Comparison of ENCODE assay signal across 9 mouse cellular contexts in the genomic region with DNA sequence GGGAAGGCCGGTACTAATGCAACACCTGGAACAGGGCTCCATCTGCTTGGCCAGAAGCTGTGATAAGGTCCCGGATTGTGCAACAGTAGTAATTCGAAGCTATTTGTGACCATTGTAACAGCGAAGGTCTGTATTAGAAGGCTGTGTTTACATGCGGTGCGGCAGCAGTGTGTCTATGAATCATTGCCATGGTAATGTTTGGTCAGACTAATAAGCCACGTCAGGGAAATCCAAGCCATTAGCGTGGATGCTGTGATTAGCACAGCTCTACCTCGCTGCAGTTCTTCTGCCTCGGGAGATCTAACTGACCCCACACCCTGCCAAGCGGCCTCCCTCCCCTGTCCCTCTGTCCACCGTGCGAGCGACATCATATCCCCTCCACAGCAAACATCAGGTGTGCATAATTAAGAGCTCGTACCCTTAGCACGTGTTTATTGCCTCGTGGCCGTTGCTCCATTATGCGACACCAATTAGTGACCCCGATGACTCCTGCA. TPM values are rescaled to one million over a fixed set of nuclear protein-coding genes. Genes with fewer than 3 reads are reported as not detected.
DNase-seq lines count a peak whose midpoint lies in the region; ATAC-seq lines count a peak whose summit lies in the region.
"Had no signal": no experiment of that assay in that cellular context is flagged by ENCODE, and none has a peak within 500 bp of the region (broad histone marks: within the 10 kb centered on the region; RNA-seq: fewer than 3 reads in every experiment).

No protein-coding gene starts in this region.

- no peaks in the 10 kb centered on the region for H3K36me3 ChIP-seq in kidney, embryonic 15.5 days
- H3K36me3 ChIP-seq in hindbrain, embryonic 15.5 days = no peaks in the 10 kb centered on the region
- no peaks in the 10 kb centered on the region for H3K36me3 ChIP-seq in neural tube, embryonic 14.5 days (ENCODE audit: control insufficient read depth, insufficient read depth, low read length)

- H3K4me2 ChIP-seq in kidney, embryonic 15.5 days = 0 out of 2 replicates have a peak overlapping the region, but pooled peaks have one; percentile 4
- no peak overlapping the region for H3K4me2 ChIP-seq in hindbrain, embryonic 15.5 days
- no peak overlapping the region for H3K4me2 ChIP-seq in neural tube, embryonic 14.5 days (ENCODE audit: low read depth, low read length)

- no peak for DNase-seq in kidney, adult 8-10 months
- DNase-seq in brain, adult 2 months (ENCODE audit: low read depth, low spot score) = peak; percentile 43
- no peak for DNase-seq in embryo, embryonic 9.5 days (ENCODE audit: extremely low spot score)
- DNase-seq in spleen, postnatal 10 days (ENCODE audit: low spot score in 2 of 2) = no peak
- DNase-seq in urinary bladder, postnatal 25 days (ENCODE audit: low spot score) = no peak

- no peak overlapping the region for H3K27ac ChIP-seq in kidney, embryonic 15.5 days
- H3K27ac ChIP-seq in hindbrain, embryonic 15.5 days (replicated peaks) = peak overlapping the region; percentile 25; the same call in 1 of the 2 replicates
- H3K27ac ChIP-seq in neural tube, embryonic 14.5 days (ENCODE audit: low read depth, low read length) = no peak overlapping the region
- H3K27ac ChIP-seq: macrophage had no signal

- H3K4me3 ChIP-seq in kidney, embryonic 15.5 days (replicated peaks) = no peak overlapping the region
- H3K4me3 ChIP-seq in hindbrain, embryonic 15.5 days = no peak overlapping the region
- no peak overlapping the region for H3K4me3 ChIP-seq in neural tube, embryonic 14.5 days (ENCODE audit: low read depth, low read length)

- no peaks in the 10 kb centered on the region for H3K27me3 ChIP-seq in kidney, embryonic 15.5 days
- no peaks in the 10 kb centered on the region for H3K27me3 ChIP-seq in hindbrain, embryonic 15.5 days
- no peaks in the 10 kb centered on the region for H3K27me3 ChIP-seq in neural tube, embryonic 14.5 days (ENCODE audit: control insufficient read depth, insufficient read depth, low read length)

- H3K9ac ChIP-seq in kidney, embryonic 15.5 days = no peak overlapping the region
- H3K9ac ChIP-seq in hindbrain, embryonic 15.5 days = no peak overlapping the region
- H3K9ac ChIP-seq in neural tube, embryonic 14.5 days (replicated peaks; ENCODE audit: low read depth, low read length) = no peak overlapping the region

- peaks cover 31% of the 10 kb centered on the region for H3K4me1 ChIP-seq in kidney, embryonic 15.5 days
- H3K4me1 ChIP-seq in hindbrain, embryonic 15.5 days (replicated peaks) = peaks cover 27% of the 10 kb centered on the region
- H3K4me1 ChIP-seq in neural tube, embryonic 14.5 days (ENCODE audit: control insufficient read depth, insufficient read depth, low read length) = 0 out of 2 replicates have a peak, but pooled peaks cover 6% of the 10 kb centered on the region

- 40% methylated on average over 20 of the region's 20 CpGs for WGBS in kidney, embryonic 15.5 days
- WGBS in hindbrain, embryonic 15.5 days = 52% methylated on average over 20 of the region's 20 CpGs
- 40% methylated on average over 20 of the region's 20 CpGs for WGBS in neural tube, embryonic 14.5 days

- H3K9me3 ChIP-seq in kidney, embryonic 15.5 days (replicated peaks) = no peaks in the 10 kb centered on the region
- H3K9me3 ChIP-seq in hindbrain, embryonic 15.5 days = no peaks in the 10 kb centered on the region
- no peaks in the 10 kb centered on the region for H3K9me3 ChIP-seq in neural tube, embryonic 14.5 days (ENCODE audit: control insufficient read depth, low read length)

- 0 out of 2 replicates have a peak, but pooled peaks have one; percentile 27 for ATAC-seq in kidney, embryonic 15.5 days (replicated peaks; ENCODE audit: low FRiP score)
- peak; percentile 80 for ATAC-seq in hindbrain, embryonic 15.5 days (ENCODE audit: low FRiP score, low read depth)
- ATAC-seq in neural tube, embryonic 14.5 days (ENCODE audit: low read depth) = peak; percentile 34

RNA-seq across cellular contexts. Expression of gene Amigo2, which starts 29.6 kb away (rescaled TPM):
- 11.9 TPM in 2 replicates for polyA plus RNA-seq in kidney, embryonic 15.5 days (2015; fragmentation: Nextera tagmentation; extraction: Ambion mirVana)
- polyA plus RNA-seq in hindbrain, embryonic 15.5 days (2015; fragmentation: Nextera tagmentation; extraction: Ambion mirVana) = 10.2 and 11.2 TPM in 2 replicates
- polyA plus RNA-seq in neural tube, embryonic 14.5 days (2014; fragmentation: Nextera tagmentation; extraction: Ambion mirVana) = 7.3 and 8.5 TPM in 2 replicates
- polyA plus RNA-seq: macrophage had no signal

RNA-seq across cellular contexts. Expression of gene Pced1b, which starts 29.8 kb away (rescaled TPM):
- polyA plus RNA-seq in kidney, embryonic 15.5 days (2015; fragmentation: Nextera tagmentation; extraction: Ambion mirVana) = 5.5 and 5.8 TPM in 2 replicates
- 5.5 and 5.7 TPM in 2 replicates for polyA plus RNA-seq in hindbrain, embryonic 15.5 days (2015; fragmentation: Nextera tagmentation; extraction: Ambion mirVana)
- polyA plus RNA-seq in neural tube, embryonic 14.5 days (2014; fragmentation: Nextera tagmentation; extraction: Ambion mirVana) = 5.5 and 6.7 TPM in 2 replicates

Comparison
In these comparisons a context has a peak if more than half of its experiments do, and no peak if none do; other contexts are left out.
1. ATAC-seq: peak in every context shown above with its lines; median percentile 80 in hindbrain, embryonic 15.5 days; 34 in neural tube, embryonic 14.5 days; 27 in kidney, embryonic 15.5 days.